Mouse (Mus musculus) testis, adult 2 months (tissue): ENCODE data around the gene Depdc1b. TPM values are rescaled to one million over a fixed set of nuclear protein-coding genes. Genes with fewer than 3 reads are reported as not detected.

ENCODE experiments used
- H3K27ac ChIP-seq: fragments of 200-500 bp; 2 replicates; pipeline ENCODE4 v1.5.1; 2012; ENCODE audit warnings: low read depth, low read length; ENCODE audit not compliant: control insufficient read depth, insufficient read depth
- H3K27me3 ChIP-seq: fragments of 200-500 bp; 2 replicates; pipeline ENCODE4 v1.6.1; 2012; ENCODE audit warnings: mild to moderate bottlenecking, low read length, moderate library complexity; ENCODE audit not compliant: control insufficient read depth, insufficient read depth
- H3K36me3 ChIP-seq: fragments of 200-500 bp; 2 replicates; pipeline ENCODE4 v1.6.1; 2012; ENCODE audit warnings: mild to moderate bottlenecking, low read length; ENCODE audit not compliant: control insufficient read depth, insufficient read depth
- H3K4me1 ChIP-seq: fragments of 200-500 bp; 2 replicates; pipeline ENCODE4 v1.6.1; 2012; ENCODE audit warnings: low read length; ENCODE audit not compliant: control insufficient read depth, insufficient read depth
- H3K4me3 ChIP-seq: fragments of 200-500 bp; 2 replicates; pipeline ENCODE4 v1.5.1; 2012; ENCODE audit warnings: low read depth, mild to moderate bottlenecking, low read length, moderate library complexity, mixed read lengths; ENCODE audit not compliant: control insufficient read depth
- CTCF ChIP-seq: fragments of 200-500 bp; IDR thresholded peaks from 2 replicates; pipeline ENCODE4 v1.5.1; 2012; ENCODE audit warnings: low read depth, mild to moderate bottlenecking, inconsistent platforms, low read length, moderate library complexity; ENCODE audit not compliant: control insufficient read depth, insufficient read depth, insufficient replicate concordance
- POLR2A ChIP-seq: fragments of 200-500 bp; IDR thresholded peaks from 2 replicates; pipeline ENCODE4 v1.6.1; 2012; ENCODE audit warnings: low read depth, mild to moderate bottlenecking, inconsistent platforms, low read length, moderate library complexity; ENCODE audit not compliant: control insufficient read depth
- polyA plus RNA-seq: library from polyadenylated mRNA; depleted of rRNA; stranded (reverse); fragments of >200 nt; gene quantifications from 2 replicates; pipeline ENCODE4 v1.2.3, GENCODE M21; 2012

Depdc1b gene
- polyA plus RNA-seq, 1 experiment: 5.5 TPM

DNA sequence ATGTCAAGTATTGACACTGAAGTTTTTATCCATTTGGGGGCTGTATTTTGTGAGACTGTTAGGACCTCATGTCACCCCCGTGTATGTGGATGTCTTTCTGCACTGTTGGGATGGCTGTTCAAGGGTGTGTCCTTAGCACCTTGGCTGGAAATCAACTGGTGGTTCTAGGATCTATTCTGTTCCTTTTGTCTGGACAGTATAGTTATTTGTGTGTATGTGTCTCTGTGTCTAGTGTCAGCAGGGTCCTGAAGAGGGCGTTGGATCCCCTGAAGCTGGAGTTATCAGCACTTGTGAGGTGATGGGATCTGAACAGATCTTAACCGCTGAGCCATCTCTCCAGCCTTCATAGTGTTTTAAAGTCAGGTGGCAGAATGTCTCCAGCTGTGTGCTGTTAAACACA is 65.0 kb downstream of the Depdc1b start:
- Histone ChIP-seq H3K27ac (no peak overlapping the region), H3K4me3 (no peak overlapping the region), H3K27me3 (no peaks in the 10 kb centered on the region), H3K4me1 (no peaks in the 10 kb centered on the region), H3K36me3 (no peaks in the 10 kb centered on the region; the same call in 1 of the 2 replicates)
- no peak for TF ChIP-seq CTCF
- TF ChIP-seq POLR2A: no peak

DNA sequence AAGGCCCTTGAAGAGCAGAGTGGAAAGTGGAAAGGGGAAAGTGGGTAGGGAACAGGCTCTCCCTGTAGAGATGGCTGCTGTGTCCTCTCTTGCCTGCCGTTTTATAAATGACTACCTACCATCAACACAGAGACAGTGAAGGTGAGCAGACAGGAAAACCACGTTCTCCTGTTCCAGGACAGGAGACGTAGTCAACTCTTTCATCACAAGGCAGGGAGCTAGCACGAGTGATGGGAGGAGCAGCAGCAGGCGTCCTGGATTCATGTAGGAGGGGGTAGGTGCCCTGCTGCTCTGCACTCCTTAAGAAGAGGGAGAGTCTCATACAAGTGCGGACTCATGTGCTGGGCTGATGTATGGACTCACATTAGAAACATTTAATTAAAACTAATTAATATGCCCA is 66.9 kb downstream of the Depdc1b start:
- Histone ChIP-seq H3K36me3 (no peaks in the 10 kb centered on the region; the same call in 1 of the 2 replicates), H3K4me1 (no peaks in the 10 kb centered on the region), H3K27me3 (no peaks in the 10 kb centered on the region), H3K4me3 (no peak overlapping the region), H3K27ac (no peak overlapping the region)
- no peak for TF ChIP-seq CTCF
- TF ChIP-seq POLR2A: no peak

DNA sequence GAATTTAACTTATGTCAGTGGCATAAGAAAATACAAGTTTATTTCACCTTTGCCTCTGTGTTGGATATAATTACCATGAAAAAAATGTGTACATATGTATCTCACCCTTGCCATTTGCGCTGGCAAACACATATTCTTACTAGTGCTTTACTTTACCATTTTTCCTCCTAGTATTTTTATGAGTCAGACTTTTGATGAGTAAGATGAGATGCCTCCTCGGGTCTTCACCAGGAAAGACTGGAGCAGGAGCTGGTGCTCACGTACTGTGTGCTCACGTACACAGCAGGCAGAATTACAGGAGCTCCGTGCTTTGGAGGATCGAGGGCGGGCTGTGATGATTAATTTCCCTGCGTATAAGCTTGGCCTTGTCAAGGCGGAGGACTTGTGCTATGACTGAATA is 69.9 kb downstream of the Depdc1b start:
- H3K36me3 ChIP-seq: no peaks in the 10 kb centered on the region; the same call in 1 of the 2 replicates
- H3K4me1 ChIP-seq: no peaks in the 10 kb centered on the region
- no peaks in the 10 kb centered on the region for H3K27me3 ChIP-seq
- H3K4me3 ChIP-seq: no peak overlapping the region
- H3K27ac ChIP-seq: no peak overlapping the region
- TF ChIP-seq POLR2A: no peak

DNA sequence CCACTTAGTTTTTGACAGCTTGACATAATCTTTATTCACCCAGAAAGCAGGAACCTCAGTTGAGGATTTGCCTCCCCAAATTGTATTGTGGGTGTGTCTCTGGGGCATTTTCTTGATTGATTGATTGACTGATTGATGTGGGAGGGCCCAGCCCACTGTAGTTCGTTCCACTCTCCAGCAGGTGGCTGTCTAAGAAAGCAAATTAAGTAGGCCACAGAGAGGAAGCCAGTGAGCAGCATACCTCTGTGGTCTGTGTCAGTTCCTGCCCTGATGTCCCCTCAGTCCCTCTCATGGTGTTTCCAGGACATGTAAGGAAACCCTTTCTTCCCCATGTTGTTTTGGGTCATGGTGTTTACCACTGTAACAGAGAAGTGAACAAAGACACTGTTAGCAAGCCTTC is 74.4 kb downstream of the Depdc1b start:
- Histone ChIP-seq H3K27ac (no peak overlapping the region), H3K4me3 (no peak overlapping the region), H3K27me3 (no peaks in the 10 kb centered on the region), H3K4me1 (no peaks in the 10 kb centered on the region), H3K36me3 (no peaks in the 10 kb centered on the region; the same call in 1 of the 2 replicates)
- TF ChIP-seq POLR2A (no peak), CTCF (peak; percentile 29; the same call in 1 of the 2 replicates)

DNA sequence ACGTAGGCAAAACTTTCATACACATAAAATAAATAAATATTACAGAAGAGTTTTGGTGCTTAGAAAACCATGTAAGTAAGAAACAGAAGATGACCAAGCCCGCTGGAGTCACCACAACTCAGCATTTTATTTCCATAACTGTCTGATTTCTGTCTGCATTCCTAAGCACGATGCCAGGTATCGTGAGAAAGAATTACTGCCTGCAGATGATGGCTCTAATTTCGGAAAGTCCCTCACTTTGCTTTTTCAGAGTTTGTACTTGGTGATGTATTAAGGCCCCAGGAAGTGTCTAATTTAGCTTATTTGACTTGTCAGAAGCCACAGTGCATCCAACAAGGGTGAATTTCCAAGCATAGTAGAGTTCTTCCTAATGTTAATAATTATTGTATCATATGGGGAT is 87.1 kb downstream of the Depdc1b start:
- H3K4me3 ChIP-seq: no peak overlapping the region
- no peaks in the 10 kb centered on the region for H3K27me3 ChIP-seq
- no peaks in the 10 kb centered on the region for H3K36me3 ChIP-seq
- H3K4me1 ChIP-seq: no peaks in the 10 kb centered on the region
- H3K27ac ChIP-seq: no peak overlapping the region
- TF ChIP-seq POLR2A (no peak), CTCF (no peak)

DNA sequence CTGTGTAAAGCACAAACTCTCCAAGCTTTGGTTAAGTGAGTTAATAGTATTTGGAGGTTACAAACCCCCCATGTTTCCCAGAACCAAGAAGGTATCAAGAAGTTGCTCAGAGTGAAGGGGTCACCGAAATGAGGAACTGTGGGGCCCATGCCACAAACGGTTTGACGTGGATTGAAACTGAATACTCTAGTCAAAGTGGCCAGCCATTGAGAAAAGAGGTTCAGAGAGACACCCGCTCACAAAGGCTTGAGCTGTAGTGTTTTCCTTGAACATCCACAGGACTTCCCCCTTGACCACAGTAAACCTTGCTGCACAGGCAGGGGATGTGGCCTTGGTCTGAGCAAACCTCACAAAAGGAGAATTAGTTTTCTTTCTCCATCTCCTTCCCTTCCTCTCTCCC is 88.2 kb downstream of the Depdc1b start:
- Histone ChIP-seq H3K27me3 (no peaks in the 10 kb centered on the region), H3K4me3 (no peak overlapping the region), H3K27ac (no peak overlapping the region), H3K4me1 (no peaks in the 10 kb centered on the region), H3K36me3 (no peaks in the 10 kb centered on the region)
- no peak for TF ChIP-seq POLR2A
- no peak for TF ChIP-seq CTCF

DNA sequence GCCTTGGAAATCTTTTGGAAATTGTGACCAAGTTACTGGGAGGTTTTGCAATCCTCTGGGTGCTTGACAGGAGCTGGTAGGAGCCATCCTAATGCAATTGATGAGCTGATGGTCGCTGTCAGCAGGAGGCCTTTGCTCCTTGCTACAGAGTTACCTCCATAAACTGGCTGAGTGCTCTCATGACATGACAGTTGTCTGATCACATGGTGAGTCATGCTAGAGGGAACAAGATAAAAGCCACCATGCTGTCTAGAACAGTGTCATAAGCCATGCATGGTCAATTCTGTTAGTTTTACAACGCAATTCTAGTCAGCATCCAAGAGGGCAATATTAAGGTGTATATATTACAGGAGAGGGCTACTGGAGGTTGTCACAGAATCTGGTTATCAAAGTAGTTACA is 99.3 kb downstream of the Depdc1b start:
- no peak overlapping the region for H3K4me3 ChIP-seq
- H3K4me1 ChIP-seq: no peaks in the 10 kb centered on the region
- H3K27ac ChIP-seq: no peak overlapping the region
- TF ChIP-seq POLR2A: no peak
- no peak for TF ChIP-seq CTCF
- no peaks in the 10 kb centered on the region for H3K27me3 ChIP-seq
- H3K36me3 ChIP-seq: no peaks in the 10 kb centered on the region
